Mouse (Mus musculus) C2C12 (cell line): Measurements from ENCODE around the gene Ppih. TPM values are rescaled to one million over a fixed set of nuclear protein-coding genes. Genes with fewer than 3 reads are reported as not detected.

Experiments used
- H3K27me3 ChIP-seq: one replicate; pipeline ENCODE4 v1.6.1; 2011; ENCODE audit not compliant: control insufficient read depth, insufficient read depth, insufficient read length
- H3K36me3 ChIP-seq: one replicate; pipeline ENCODE4 v1.6.1; 2011; ENCODE audit not compliant: control insufficient read depth, insufficient read depth
- H3K4me3 ChIP-seq: one replicate; pipeline ENCODE4 v1.5.1; 2011; ENCODE audit warnings: mild to moderate bottlenecking, control low read depth; ENCODE audit not compliant: poor library complexity, insufficient read depth, severe bottlenecking
- H3K79me2 ChIP-seq: one replicate; pipeline ENCODE4 v1.6.1; 2011; ENCODE audit not compliant: control insufficient read depth, insufficient read depth
- H3K79me3 ChIP-seq: one replicate; pipeline ENCODE4 v1.6.1; 2011; ENCODE audit warnings: low read depth, control low read depth
- H3ac ChIP-seq: one replicate; pipeline ENCODE3; 2011; ENCODE audit warnings: low read depth; ENCODE audit not compliant: control insufficient read depth, insufficient read length
- CEBPB ChIP-seq: IDR thresholded peaks from one replicate; pipeline ENCODE4 v1.6.1; 2011; ENCODE audit warnings: low read depth, mild to moderate bottlenecking, control low read depth, moderate library complexity
- CTCF ChIP-seq: IDR thresholded peaks from one replicate; pipeline ENCODE4 v1.5.1; 2011; ENCODE audit not compliant: control insufficient read depth, insufficient read depth, insufficient read length
- FOSL1 ChIP-seq: IDR thresholded peaks from one replicate; pipeline ENCODE4 v1.8.0; 2011; ENCODE audit warnings: mild to moderate bottlenecking, low read length; ENCODE audit not compliant: poor library complexity, insufficient read depth, severe bottlenecking
- MAX ChIP-seq: IDR thresholded peaks from one replicate; pipeline ENCODE4 v1.6.1; 2011; ENCODE audit warnings: mild to moderate bottlenecking, control low read depth
- MYOD1 ChIP-seq: IDR thresholded peaks from one replicate; pipeline ENCODE4 v1.6.1; 2011; ENCODE audit warnings: low read depth; ENCODE audit not compliant: control insufficient read depth, insufficient read length
- MYOG ChIP-seq: IDR thresholded peaks from one replicate; pipeline ENCODE4 v1.6.1; 2011; ENCODE audit not compliant: control insufficient read depth, insufficient read length; ENCODE audit errors: extremely low read depth
- USF1 ChIP-seq: IDR thresholded peaks from one replicate; pipeline ENCODE4 v1.6.1; 2011; ENCODE audit warnings: low read depth, mild to moderate bottlenecking, control low read depth, moderate library complexity
- long read RNA-seq, 2 experiments: library from polyadenylated mRNA; unstranded; transcript quantifications; one replicate each; pipeline ENCODE4 v2.0.0; 2019 to 2020
- polyA plus RNA-seq: library from polyadenylated mRNA; unstranded; fragments of >200 nt; fragmentation: generic; extraction: Trizol; gene quantifications from one replicate; pipeline ENCODE4 v1.2.1, GENCODE M21; 2012; ENCODE audit warnings: missing spikeins

Gene Ppih
- 68.2 TPM for polyA plus RNA-seq
- long read RNA-seq, experiment 1, partial matches to known transcripts, result 2 of 11 reads
- long read RNA-seq, experiment 1, other reads (novel, unspliced or antisense), result 5 of 11 reads
- long read RNA-seq, experiment 2, transcript Ppih-205 (10 exons, 1,288 nt), result major isoform, 18 of 24 reads
- long read RNA-seq, experiment 2, partial matches to known transcripts, result 1 of 24 reads
- long read RNA-seq, experiment 2, other reads (novel, unspliced or antisense), result 4 of 24 reads

DNA sequence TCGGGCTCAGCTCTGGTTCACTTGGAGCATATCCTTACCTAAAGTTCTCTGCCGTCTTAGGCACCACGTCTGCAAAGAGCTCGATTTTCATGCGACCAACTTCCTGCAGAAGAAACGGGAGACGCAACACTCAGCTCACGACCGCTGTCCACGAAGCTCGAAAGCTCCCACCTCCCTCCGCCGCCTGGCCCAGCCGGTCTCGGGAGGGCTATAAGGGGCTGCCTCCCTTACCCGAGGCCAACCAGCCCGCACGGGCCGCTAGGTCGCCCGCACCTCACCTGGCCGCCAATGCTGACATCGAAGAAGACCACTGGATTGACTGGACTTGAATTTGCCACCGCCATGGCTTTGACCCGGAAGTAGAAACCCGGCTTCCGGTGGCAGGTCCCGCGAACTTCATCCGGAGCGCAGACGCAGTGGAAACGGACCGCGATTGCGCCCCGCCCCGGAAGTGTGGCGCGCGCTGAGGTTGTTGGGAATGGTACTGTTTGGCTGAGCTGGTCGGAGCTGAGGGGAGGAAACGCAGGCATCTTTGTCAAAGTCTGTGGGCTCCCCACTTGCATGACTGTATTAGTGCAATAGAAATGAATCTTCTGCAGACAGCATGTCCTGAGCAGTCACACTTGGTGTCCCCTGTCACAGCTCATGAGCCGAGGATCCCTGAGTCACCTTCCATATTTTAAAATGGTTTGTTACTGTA is at the start of gene Ppih:
TSS of gene Ppih (minus strand) at position 416 of the 700 bp plus-strand sequence.
- TF ChIP-seq USF1 (no peak), MYOD1 (no peak), CEBPB (no peak), CTCF (no peak), MAX (no peak), MYOG (no peak), FOSL1 (no peak)
- H3K36me3 ChIP-seq, result peaks cover 30% of the 10 kb centered on the region
- H3K4me3 ChIP-seq, result peak within 1 kb of the TSS; percentile 52
- peaks cover 7% of the 10 kb centered on the region for H3K79me3 ChIP-seq
- peak within 1 kb of the TSS; percentile 83 for H3ac ChIP-seq
- H3K27me3 ChIP-seq, result no peaks in the 10 kb centered on the region
- peaks cover 15% of the 10 kb centered on the region for H3K79me2 ChIP-seq

DNA sequence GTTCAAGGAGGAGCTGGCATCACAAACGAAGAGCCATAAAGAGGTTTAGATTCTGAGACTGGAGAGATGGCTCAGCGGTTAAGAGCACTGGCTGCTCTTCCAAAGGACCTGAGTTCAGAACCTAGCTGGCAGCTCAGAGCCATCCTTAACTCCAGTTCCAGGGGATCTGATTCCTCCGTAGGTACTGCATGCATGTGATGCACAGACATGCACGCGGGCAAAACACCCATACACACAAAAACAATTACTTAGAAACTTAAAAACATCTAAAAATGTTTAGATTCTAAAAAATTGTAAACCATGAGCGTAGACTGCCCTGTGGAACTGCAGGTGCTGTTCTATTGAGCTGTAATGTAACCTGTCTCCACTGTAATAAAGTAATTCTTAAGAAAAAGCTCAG is 49.1 kb upstream of the Ppih start:
- no peak overlapping the region for H3K4me3 ChIP-seq
- TF ChIP-seq MAX (no peak), MYOG (no peak), USF1 (no peak), CEBPB (no peak), FOSL1 (no peak), MYOD1 (no peak), CTCF (no peak)
- H3K79me2 ChIP-seq, result no peaks in the 10 kb centered on the region
- H3K27me3 ChIP-seq, result no peaks in the 10 kb centered on the region
- H3K36me3 ChIP-seq, result no peaks in the 10 kb centered on the region
- no peaks in the 10 kb centered on the region for H3K79me3 ChIP-seq
- H3ac ChIP-seq, result no peak overlapping the region

GRCm38 (mm10) chr4:119366758-119367526 is 46.6 kb upstream of the Ppih start:
- H3ac ChIP-seq, result no peak overlapping the region
- no peaks in the 10 kb centered on the region for H3K27me3 ChIP-seq
- H3K4me3 ChIP-seq, result no peak overlapping the region
- no peaks in the 10 kb centered on the region for H3K79me2 ChIP-seq
- TF ChIP-seq CTCF (no peak), MAX (no peak), MYOD1 (no peak), FOSL1 (no peak), USF1 (no peak), MYOG (no peak), CEBPB (no peak)
- H3K36me3 ChIP-seq, result no peaks in the 10 kb centered on the region
- H3K79me3 ChIP-seq, result no peaks in the 10 kb centered on the region

- Histone ChIP-seq H3K79me3 (no peaks in the 10 kb centered on the region), H3K4me3 (no peak overlapping the region), H3K27me3 (peaks cover 7% of the 10 kb centered on the region), H3K36me3 (no peaks in the 10 kb centered on the region), H3ac (no peak overlapping the region), H3K79me2 (no peaks in the 10 kb centered on the region)
- no peak for TF ChIP-seq CTCF
- no peak for TF ChIP-seq MAX
- TF ChIP-seq FOSL1, result no peak
- TF ChIP-seq USF1, result no peak
Measured at GRCm38 (mm10) chr4:119362231-119362630, 41.9 kb upstream of the Ppih start.

GRCm38 (mm10) chr4:119359196-119359971 is 39.0 kb upstream of the Ppih start:
- TF ChIP-seq CTCF, result no peak
- TF ChIP-seq MYOG, result no peak
- TF ChIP-seq FOSL1, result no peak
- no peak for TF ChIP-seq MAX
- TF ChIP-seq USF1, result no peak
- TF ChIP-seq CEBPB, result no peak
- TF ChIP-seq MYOD1, result no peak
- no peaks in the 10 kb centered on the region for H3K36me3 ChIP-seq
- peaks cover 21% of the 10 kb centered on the region for H3K27me3 ChIP-seq
- H3K79me2 ChIP-seq, result no peaks in the 10 kb centered on the region
- no peak overlapping the region for H3ac ChIP-seq
- no peaks in the 10 kb centered on the region for H3K79me3 ChIP-seq
- H3K4me3 ChIP-seq, result no peak overlapping the region
